Mouse (Mus musculus) small intestine, adult 2 months (tissue): ENCODE measurements around the gene Atoh7. TPM values are rescaled to one million over a fixed set of nuclear protein-coding genes. Genes with fewer than 3 reads are reported as not detected.
A peak's percentile ranks its signal among the peaks of the same experiment; 100 is the strongest.
"Not testable (repeated sequence)": the region's sequence is repeated elsewhere in the genome, so short reads cannot be mapped to it uniquely, and the experiment has no call there.

ENCODE experiments used
- H3K27ac ChIP-seq: fragments of 200-500 bp; 2 replicates; pipeline ENCODE4 v1.5.1; 2012; ENCODE audit warnings: low read depth, low read length, control low read depth, inconsistent platforms; ENCODE audit not compliant: insufficient read depth
- H3K27me3 ChIP-seq: fragments of 200-500 bp; 2 replicates; pipeline ENCODE4 v1.6.1; 2012; ENCODE audit warnings: mild to moderate bottlenecking, moderate library complexity, low read length, inconsistent platforms; ENCODE audit not compliant: control insufficient read depth, insufficient read depth
- H3K36me3 ChIP-seq: fragments of 200-500 bp; 2 replicates; pipeline ENCODE4 v1.6.1; 2012; ENCODE audit warnings: mild to moderate bottlenecking, low read length, control low read depth, inconsistent platforms; ENCODE audit not compliant: control insufficient read depth, insufficient read depth
- H3K4me1 ChIP-seq: fragments of 200-500 bp; 2 replicates; pipeline ENCODE4 v1.6.1; 2012; ENCODE audit warnings: low read length, inconsistent platforms, mixed read lengths; ENCODE audit not compliant: control insufficient read depth, insufficient read depth, insufficient read length
- H3K4me3 ChIP-seq: fragments of 200-500 bp; 2 replicates; pipeline ENCODE4 v1.5.1; 2012; ENCODE audit warnings: low read depth, mild to moderate bottlenecking, control low read depth, inconsistent platforms, low read length, moderate library complexity
- CTCF ChIP-seq: fragments of 200-500 bp; IDR thresholded peaks from 2 replicates; pipeline ENCODE4 v1.5.1; 2012; ENCODE audit warnings: low read depth, mild to moderate bottlenecking, control low read depth, inconsistent platforms, low read length, moderate library complexity, mixed read lengths; ENCODE audit not compliant: insufficient replicate concordance, insufficient read length; ENCODE audit errors: extremely low read depth
- POLR2A ChIP-seq: fragments of 200-500 bp; IDR thresholded peaks from 2 replicates; pipeline ENCODE4 v1.6.1; 2012; ENCODE audit warnings: low read depth, mild to moderate bottlenecking, control low read depth, inconsistent platforms, low read length, moderate library complexity
- WGBS: fragments of 180-500 bp; shearing (Covaris S2); methylation state at CpG from one replicate; pipeline ENCODE4 v1.1.7; 2018; 5-methylcytosine and 5-hydroxymethylcytosine counted together
- polyA plus RNA-seq: library from polyadenylated mRNA; depleted of rRNA; stranded (reverse); fragments of >200 nt; gene quantifications from 2 replicates; pipeline ENCODE4 v1.2.3, GENCODE M21; 2012; rRNA removed

Atoh7 gene
- 0.08 TPM in 1 of 2 replicates, not detected in the other for polyA plus RNA-seq

GRCm38 (mm10) chr10:63099521-63099920 is at the start of gene Atoh7:
Atoh7 (plus strand) TSS chr10:63099651.
- peak within 1 kb of the TSS; percentile 61 for H3K4me3 ChIP-seq
- H3K27ac ChIP-seq, result no peak within 1 kb of the TSS
- H3K27me3 ChIP-seq, result peaks cover 21% of the 10 kb centered on the region
- TF ChIP-seq POLR2A (no peak), CTCF (no peak)
- H3K36me3 ChIP-seq, result no peaks in the 10 kb centered on the region
- H3K4me1 ChIP-seq, result peaks cover 3% of the 10 kb centered on the region
- 17% methylated on average over 16 of the region's 16 CpGs for WGBS

- Histone ChIP-seq H3K27me3 (no peaks in the 10 kb centered on the region), H3K4me3 (no peak overlapping the region), H3K36me3 (peaks cover 11% of the 10 kb centered on the region; the same call in 1 of the 2 replicates), H3K27ac (no peak overlapping the region), H3K4me1 (peaks cover 19% of the 10 kb centered on the region; the same call in 1 of the 2 replicates)
- no peak for TF ChIP-seq POLR2A
- no peak for TF ChIP-seq CTCF
- 78% methylated on average over 7 of the region's 7 CpGs for WGBS
Measured at GRCm38 (mm10) chr10:63051267-63051666, 48.2 kb upstream of the Atoh7 start.

GRCm38 (mm10) chr10:63052011-63052410 is 47.4 kb upstream of the Atoh7 start:
- Histone ChIP-seq H3K36me3 (peaks cover 11% of the 10 kb centered on the region; the same call in 1 of the 2 replicates), H3K27ac (no peak overlapping the region), H3K27me3 (no peaks in the 10 kb centered on the region), H3K4me1 (peaks cover 24% of the 10 kb centered on the region; the same call in 1 of the 2 replicates), H3K4me3 (no peak overlapping the region)
- TF ChIP-seq POLR2A (no peak), CTCF (no peak)
- 66% methylated on average over 6 of the region's 6 CpGs for WGBS

- Histone ChIP-seq H3K4me1 (peaks cover 29% of the 10 kb centered on the region; the same call in 1 of the 2 replicates), H3K4me3 (no peak overlapping the region), H3K27ac (no peak overlapping the region), H3K36me3 (peaks cover 11% of the 10 kb centered on the region; the same call in 1 of the 2 replicates), H3K27me3 (no peaks in the 10 kb centered on the region)
- 75% methylated on average over 6 of the region's 6 CpGs for WGBS
- TF ChIP-seq CTCF (no peak), POLR2A (no peak)
Measured at GRCm38 (mm10) chr10:63053007-63053406, 46.4 kb upstream of the Atoh7 start.

- H3K4me3 ChIP-seq, H3K27me3 ChIP-seq, H3K27ac ChIP-seq: not testable (repeated sequence)
- Histone ChIP-seq H3K36me3 (peaks cover 11% of the 10 kb centered on the region; the same call in 1 of the 2 replicates), H3K4me1 (peaks cover 24% of the 10 kb centered on the region; the same call in 1 of the 2 replicates)
- 80% methylated on average over 6 of the region's 6 CpGs for WGBS
Measured at GRCm38 (mm10) chr10:63054071-63054470, 45.4 kb upstream of the Atoh7 start.

- H3K4me1 ChIP-seq, result peaks cover 20% of the 10 kb centered on the region; the same call in 1 of the 2 replicates
- peaks cover 11% of the 10 kb centered on the region; the same call in 1 of the 2 replicates for H3K36me3 ChIP-seq
- H3K27me3 ChIP-seq, result no peaks in the 10 kb centered on the region
- 83% methylated on average over 2 of the region's 2 CpGs for WGBS
- TF ChIP-seq CTCF (peak; percentile 18; the same call in 1 of the 2 replicates), POLR2A (no peak)
- no peak overlapping the region for H3K27ac ChIP-seq
- H3K4me3 ChIP-seq, result no peak overlapping the region
Measured at GRCm38 (mm10) chr10:63054586-63054985, 44.9 kb upstream of the Atoh7 start.

- Histone ChIP-seq H3K27ac (0 out of 2 replicates have a peak overlapping the region, but pooled peaks have one; percentile 2), H3K36me3 (peaks cover 11% of the 10 kb centered on the region; the same call in 1 of the 2 replicates), H3K4me3 (no peak overlapping the region), H3K4me1 (peaks cover 26% of the 10 kb centered on the region; the same call in 1 of the 2 replicates), H3K27me3 (no peaks in the 10 kb centered on the region)
- no peak for TF ChIP-seq CTCF
- TF ChIP-seq POLR2A, result no peak
- 20% methylated on average over 24 of the region's 24 CpGs for WGBS
Measured at GRCm38 (mm10) chr10:63056966-63057750, 42.3 kb upstream of the Atoh7 start.
